Mouse (Mus musculus) heart, adult 11 months (tissue): ENCODE measurements around the gene Stx1b.
"Not testable (repeated sequence)": the region's sequence is repeated elsewhere in the genome, so short reads cannot be mapped to it uniquely, and the experiment has no call there.

Experiments
- DNase-seq: peaks from one replicate; pipeline ENCODE4 v3.0.0; 2022

The Stx1b gene

GRCm38 (mm10) chr7:127824176-127824871, at the start of gene Stx1b, which contains the start of gene Stx4a:
Gene Stx1b, minus strand, starts transcription at chr7:127824549.
Gene Stx4a, plus strand, starts transcription at chr7:127824294.
- peak; percentile 93 for DNase-seq

DNA sequence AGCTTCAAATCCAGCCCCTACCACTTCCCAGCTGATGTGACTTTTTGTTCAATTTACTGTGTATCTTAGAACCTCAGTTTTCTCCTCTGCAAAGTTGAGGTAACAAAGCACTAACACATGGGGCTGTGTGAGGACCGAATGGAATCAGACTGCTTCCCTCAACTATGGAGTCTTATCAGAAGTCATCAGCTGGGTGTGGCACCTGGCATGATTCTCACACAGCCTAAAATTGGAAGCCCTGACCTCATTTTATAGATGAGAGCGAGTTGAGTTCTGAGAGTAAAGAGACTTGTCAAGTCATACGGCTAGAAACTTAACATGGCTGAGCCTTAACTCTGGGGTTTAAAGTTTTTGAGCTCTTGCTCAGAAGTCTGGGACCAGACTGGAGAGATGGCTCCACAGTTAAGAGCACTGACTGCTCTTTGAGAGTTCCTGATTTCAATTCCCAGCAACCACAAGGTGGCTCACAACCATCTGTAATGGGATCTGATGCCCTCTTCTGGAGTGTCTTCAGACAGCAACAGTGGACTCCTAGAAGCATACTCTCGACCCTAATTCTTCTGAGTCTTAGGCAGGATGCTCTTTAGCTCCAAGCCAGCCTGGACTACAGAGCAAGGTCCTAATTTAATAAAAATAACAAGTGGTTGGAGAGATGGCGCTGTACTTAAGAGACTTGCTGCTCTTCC, 45.9 kb upstream of the Stx1b start:
- DNase-seq: no peak

DNA sequence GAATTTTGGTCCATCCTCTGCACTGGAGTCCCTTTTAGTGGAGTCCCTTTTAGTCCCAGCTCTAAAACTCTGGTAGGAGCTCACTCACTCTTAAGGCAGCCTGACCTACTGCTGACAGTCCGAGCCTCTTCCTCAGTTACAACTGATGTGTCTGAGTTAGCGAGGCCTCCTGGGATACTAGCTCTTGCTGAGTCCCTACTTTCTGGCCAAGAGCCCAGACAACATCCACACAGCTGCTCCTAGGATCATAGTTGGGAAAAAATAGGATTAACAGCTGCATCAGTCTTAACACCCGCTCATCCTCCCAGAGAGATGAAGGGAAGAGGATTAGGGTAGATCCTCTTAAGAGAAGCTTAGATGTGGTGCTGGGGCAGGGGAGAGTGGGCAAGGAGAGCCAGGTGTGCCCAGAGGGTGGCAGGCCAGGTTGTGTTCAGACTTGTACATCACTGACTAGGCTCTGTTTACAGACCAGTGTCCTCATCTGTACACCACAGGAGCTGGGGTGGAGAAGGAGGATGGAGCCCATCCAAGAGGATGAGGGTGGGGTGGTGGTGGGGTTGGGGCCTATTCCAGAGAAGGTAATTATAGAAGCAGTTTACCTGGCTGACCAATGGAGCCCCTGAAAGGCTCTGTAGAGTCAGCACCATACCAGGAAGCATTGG, 44.9 kb upstream of the Stx1b start:
- DNase-seq: peak; percentile 97

GRCm38 (mm10) chr7:127867641-127868040, 43.3 kb upstream of the Stx1b start:
- DNase-seq: no peak

DNA sequence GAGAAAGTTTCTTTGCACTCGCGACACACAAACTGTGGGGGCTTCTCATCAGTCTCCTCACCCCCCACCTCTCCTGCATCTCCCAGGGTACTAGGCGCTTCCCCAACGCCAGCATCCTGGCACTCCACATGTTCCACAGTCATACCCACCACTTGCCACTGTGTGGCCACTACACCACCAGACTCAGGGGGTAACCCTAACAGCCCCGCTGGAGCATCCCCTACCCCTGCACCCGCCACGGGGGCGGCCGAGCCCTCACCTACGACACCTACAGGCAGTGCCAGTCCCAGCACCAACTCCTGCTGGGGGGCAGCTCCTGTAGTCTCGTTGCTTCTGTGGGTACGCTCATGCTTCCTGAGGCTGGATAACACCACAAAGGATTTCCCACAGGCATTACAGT, 42.1 kb upstream of the Stx1b start:
- DNase-seq: no peak

DNA sequence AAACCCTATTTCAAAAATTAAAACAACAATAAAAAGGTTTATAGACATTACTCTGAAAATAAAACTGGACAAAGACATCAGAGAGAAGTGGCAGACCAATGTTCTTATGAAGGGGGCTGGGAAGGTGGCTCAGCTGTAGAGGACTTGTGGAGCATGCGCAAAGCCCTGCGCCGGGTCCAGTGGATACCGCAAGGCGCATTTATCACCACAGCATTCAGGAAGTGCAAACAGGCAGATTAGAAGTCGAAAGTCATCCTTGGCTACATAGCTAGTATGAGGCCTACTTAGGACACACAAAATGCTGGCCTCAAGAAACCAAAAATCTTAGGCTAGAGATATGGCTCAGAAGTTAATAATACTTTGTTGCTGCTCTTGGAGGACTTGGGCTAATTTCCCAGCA, 33.9 kb upstream of the Stx1b start:
- DNase-seq: no peak

- peak; percentile 97 for DNase-seq
Measured at GRCm38 (mm10) chr7:127850906-127851305, 26.6 kb upstream of the Stx1b start.

- DNase-seq: peak; percentile 96
Measured at GRCm38 (mm10) chr7:127849973-127850875, 25.9 kb upstream of the Stx1b start.

DNA sequence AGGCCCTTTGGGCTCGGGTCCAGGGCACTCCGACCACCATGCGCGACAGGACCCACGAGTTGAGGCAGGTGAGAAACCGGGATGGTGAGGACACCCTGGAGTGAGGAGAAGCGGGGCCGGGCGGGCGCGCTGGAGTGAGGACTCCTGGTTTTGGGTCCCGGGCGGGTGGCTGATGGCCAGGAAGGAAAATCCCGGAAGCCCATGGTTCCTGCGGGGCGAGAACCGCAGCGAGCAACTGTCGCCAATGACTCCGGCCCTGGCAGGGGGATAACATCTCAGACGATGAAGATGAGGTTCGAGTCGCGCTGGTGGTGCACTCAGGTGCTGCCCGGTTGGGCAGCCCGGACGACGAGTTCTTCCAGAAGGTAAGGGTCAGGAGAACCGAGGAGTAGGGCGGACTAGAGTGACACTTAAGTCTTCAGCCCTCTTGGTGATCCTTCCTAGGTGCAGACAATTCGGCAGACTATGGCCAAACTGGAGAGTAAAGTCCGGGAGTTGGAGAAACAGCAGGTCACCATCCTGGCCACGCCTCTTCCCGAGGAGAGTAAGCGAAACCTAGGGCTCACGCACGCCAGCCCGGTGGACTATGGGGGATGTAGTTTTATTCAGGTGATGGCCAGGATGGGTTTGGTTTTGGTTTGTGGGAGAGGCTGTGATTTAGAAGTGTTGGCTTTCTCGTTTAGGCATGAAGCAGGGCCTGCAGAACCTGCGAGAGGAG, 17.8 kb upstream of the Stx1b start:
- peak; percentile 99 for DNase-seq

GRCm38 (mm10) chr7:127841340-127842000, 17.1 kb upstream of the Stx1b start:
- DNase-seq: peak; percentile 100

- DNase-seq: no peak
Measured at GRCm38 (mm10) chr7:127840886-127841285, 16.5 kb upstream of the Stx1b start.

DNA sequence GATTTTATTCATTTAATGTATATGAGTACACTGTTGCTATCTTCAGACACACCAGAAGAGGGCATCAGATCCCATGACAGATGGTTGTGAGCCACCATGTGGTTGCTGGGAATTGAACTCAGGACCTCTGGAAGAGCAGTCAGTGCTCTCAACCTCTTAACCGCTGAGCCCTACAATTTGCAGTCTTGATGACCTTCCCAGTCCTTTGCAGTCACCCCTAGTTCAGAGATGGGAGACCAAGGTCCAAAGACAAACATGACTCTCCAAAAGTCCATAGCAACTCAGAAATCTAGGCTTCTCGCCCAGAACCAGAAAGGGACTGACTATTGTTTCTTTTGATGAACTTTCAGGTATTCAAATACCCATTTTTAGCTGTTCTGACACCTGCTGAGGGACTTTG, 15.7 kb upstream of the Stx1b start:
- DNase-seq: peak; percentile 82

DNA sequence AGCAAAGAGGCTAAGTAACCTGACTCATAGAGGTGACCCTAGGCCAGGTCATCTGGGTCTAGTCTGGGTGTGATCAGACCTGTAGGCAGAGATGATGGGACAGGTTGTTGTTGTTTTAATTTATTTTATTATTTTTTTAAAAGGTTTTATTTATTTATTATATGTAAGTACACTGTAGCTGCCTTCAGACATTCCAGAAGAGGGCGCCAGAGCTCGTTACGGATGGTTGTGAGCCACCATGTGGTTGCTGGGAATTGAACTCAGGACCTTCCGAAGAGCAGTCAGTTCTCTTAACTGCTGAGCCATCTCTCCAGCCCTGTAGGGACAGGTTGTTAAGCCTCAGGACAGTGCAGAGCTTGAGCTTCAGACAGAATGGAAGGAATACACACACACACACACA, 13.5 kb upstream of the Stx1b start:
- not testable (repeated sequence) for DNase-seq

GRCm38 (mm10) chr7:127837473-127837872, 13.1 kb upstream of the Stx1b start:
- peak; percentile 70 for DNase-seq

DNA sequence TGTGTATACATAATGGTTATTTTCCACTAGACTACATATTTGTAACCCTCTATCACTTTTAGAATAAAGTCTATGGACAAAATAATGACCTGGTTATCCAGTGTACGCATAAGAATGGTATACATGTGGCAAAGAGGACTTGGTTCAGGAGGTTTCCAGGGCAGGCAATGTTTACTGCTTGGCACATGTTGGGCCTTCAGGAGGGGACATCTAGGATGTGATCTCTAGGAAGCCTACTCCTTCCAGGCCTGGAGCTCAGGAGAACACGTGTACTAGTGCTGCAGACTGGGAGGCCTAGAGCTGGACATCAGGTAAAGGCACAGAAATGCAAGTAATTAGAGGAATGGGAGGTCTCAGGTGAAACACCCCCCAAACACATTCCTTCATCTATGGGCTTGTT, 11.2 kb upstream of the Stx1b start:
- peak; percentile 79 for DNase-seq

GRCm38 (mm10) chr7:127823236-127824171, 845 bp downstream of the Stx1b start:
- peak; percentile 84 for DNase-seq

GRCm38 (mm10) chr7:127822494-127822893, 1.9 kb downstream of the Stx1b start:
- no peak for DNase-seq

DNA sequence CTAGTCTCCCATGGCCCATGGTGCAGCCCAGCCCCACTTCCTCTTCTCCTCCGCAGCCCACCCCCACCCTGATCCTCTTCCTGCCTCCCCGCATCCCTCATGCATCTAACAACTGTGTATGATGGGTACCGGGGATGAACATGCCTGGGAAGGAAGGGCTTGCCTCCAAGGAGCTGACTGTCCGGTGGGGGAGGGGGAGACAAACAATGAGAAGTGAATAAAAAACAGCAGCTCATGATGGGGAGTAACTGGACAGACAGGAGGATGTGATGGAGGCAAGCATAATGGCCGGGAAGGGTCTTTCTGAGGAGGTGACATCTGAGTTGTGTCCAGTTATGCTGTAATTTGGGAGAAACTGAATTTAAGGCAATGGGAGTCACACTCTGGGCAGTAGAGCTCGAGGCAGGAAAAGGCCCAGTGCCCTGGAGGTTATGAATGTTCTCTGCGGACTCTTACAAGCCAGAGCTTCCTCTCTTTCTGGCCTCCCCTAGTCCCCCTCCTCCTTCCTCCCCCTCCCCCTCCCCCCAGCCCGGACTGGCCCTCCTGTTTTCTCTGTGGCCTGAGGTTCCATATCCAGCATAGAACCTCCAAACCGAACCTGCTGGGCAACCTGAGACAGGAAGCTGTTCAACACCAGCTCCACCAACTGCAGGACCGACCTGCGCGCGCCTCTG, 3.4 kb downstream of the Stx1b start:
- no peak for DNase-seq

- no peak for DNase-seq
Measured at GRCm38 (mm10) chr7:127817776-127818175, 6.6 kb downstream of the Stx1b start.

GRCm38 (mm10) chr7:127817053-127817452, 7.3 kb downstream of the Stx1b start:
- no peak for DNase-seq
